Mouse (Mus musculus) cerebellum, postnatal 4 days (tissue): ENCODE results near the gene Pnn.

Experiments
- DNase-seq, 2 experiments: peaks; one replicate each; pipeline ENCODE4 v3.0.0; 2022; ENCODE audit warnings: low spot score in 2 of 2, mixed read lengths in 1 of 2

Pnn gene

GRCm38 (mm10) chr12:59074052-59074451 is 7.4 kb downstream of the Pnn start:
- no peak for DNase-seq

DNA sequence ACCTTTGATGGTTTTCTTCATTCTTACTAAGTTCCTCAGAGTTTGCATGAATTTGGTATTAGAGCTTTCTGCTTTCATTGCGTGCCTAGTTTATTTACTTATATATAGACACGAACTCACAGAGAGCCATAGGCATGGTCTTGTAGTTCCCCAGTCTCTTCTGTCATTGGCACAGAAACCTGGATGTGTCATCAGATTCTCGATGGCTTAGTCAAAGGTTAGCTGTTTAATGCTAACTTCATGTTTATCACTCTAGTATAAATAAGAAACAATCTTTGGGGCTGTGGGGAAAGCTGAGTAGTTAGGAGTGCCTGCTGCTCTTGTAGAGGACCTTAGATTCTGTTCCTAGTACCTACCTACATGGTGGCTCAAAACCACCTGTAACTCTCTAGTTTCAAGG is 10.3 kb downstream of the Pnn start:
- DNase-seq: no peak

DNA sequence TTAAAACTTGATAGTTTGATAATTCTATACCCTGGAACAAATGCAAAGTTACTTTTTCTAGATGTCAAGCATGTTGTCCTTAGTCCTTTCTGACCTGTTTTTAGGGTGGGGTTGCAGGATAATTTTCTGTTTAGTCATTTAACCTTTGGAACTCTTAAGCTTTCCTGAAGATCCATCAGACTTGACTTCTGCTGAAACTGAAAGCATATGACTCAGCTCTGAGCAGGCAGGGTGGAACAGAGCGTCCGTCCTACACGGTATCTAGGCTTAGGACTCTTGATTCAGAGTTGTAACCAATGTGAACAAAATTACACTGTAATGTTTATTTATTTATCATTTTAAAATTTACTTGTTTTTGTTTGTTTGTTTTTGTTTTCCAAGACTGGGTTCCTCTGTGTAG is 11.2 kb downstream of the Pnn start:
- no peak for DNase-seq

- no peak for DNase-seq
Observed at GRCm38 (mm10) chr12:59080461-59080860, 13.8 kb downstream of the Pnn start.

DNA sequence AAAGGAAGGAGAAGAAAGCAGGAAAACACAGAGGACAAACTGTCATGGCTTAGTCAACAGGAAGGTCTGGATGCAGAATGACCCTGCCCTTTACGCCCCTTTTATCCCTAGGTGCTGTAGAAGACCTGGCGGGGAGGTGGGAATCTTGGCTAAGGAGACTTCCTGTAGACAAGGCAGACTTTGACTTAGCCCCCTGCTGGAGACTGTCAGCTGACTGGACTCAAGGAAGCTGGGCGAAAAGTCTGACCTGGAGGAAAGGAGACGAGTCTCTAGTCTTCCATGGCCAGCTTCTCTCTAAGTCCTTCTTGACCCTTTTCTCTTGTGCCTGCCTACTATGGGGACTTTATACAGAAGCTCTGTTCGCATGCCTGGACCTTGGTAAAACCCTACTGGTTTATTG is 17.8 kb downstream of the Pnn start:
- DNase-seq: no peak

DNA sequence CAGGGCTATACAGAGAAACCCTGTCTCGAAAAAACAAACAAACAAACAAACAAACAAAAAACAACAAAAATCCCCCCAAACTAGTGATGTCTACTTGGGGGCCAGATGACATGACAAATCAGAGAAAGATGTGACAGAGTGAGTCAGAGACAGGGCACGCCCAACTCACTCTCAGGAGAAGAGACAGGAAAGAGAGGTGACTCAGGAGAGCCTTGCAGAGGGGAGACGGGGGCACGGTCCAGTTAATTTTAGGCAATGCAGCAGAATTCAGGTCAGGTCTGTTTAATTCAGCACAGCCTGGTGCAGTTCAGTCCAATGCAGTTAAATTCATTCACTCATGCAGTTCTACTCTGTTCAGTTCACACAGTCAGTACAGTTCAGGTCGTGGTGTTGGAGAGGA is 19.5 kb downstream of the Pnn start:
- DNase-seq: no peak

DNA sequence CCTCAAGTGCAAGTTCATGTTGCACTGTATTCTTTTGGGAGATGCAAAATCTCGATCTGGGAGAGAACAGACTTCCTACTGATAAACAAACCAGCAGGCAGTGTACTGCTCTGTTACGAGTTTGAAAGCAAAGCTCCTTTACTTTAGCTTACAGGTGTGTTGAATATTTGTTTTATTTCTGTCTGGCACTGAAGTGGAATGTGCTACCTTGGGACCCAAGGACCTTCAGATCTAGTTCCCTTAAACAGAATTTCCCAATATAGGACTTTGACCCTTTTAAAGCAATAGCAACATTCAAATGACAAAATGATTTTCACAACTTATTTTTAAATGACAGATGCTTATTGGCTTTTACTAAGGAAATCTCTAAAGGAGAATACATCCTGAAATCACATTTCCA is 26.9 kb downstream of the Pnn start:
- DNase-seq: no peak

- DNase-seq: no peak
Observed at GRCm38 (mm10) chr12:59095104-59096025, 28.7 kb downstream of the Pnn start, which contains the start of gene Mia2. TSS of gene Mia2 (plus strand) at chr12:59095799.

DNA sequence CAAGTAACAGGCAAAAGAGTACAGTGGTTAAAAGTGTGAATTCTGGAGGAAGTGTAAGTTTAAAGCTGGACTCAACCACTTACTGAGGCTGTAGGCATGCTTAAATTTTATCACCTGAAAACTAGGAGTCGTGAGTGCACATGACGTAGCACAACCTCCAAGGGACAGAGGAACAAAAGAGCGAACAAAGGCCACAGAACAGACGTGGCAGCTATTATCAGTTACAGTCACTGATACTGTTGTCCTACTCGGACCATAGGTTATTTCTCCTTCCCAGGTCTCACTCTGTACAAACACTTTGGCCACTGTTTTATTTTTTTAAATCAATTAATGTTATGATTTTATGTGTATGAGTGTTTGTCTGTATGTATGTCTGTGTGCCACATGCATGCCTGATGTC is 38.1 kb downstream of the Pnn start:
- no peak for DNase-seq

DNA sequence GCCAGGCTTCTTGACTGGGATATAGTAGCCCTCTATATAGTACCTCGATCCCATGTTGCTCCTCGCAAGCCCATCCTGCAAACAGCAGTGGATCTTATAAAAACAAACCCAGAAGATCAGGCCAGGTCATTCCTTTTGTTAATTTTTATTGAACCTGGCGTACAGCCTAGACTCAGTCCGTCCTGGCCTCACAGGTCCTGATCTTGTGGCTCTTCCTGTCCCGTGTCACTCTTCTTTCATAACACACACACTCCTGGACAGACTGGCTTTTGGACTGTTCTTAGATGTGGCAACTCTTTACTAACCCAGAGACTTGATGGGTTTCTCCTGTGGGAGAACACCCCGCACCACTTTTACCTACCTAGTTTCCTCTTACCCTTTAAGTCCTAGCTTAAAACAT is 39.2 kb downstream of the Pnn start:
- no peak for DNase-seq

DNA sequence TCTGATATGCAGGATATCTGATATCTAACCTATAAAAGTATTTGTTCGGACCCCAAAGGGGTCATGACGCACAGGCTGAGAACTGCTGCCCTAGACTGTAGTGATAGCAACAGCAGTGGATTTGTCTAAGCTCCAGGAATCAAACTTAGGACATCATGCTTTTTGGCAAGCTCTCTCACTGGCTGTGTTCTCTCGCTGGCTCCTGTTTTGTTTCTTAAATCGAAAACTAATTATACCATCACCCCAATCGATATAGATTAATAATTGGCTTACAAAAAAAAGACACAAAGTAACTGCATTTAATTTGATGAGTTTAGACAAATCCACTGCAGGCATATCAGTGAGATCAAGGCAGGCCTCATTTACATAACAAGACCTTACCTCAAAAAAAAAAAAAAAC is 39.8 kb downstream of the Pnn start:
- DNase-seq: no peak

DNA sequence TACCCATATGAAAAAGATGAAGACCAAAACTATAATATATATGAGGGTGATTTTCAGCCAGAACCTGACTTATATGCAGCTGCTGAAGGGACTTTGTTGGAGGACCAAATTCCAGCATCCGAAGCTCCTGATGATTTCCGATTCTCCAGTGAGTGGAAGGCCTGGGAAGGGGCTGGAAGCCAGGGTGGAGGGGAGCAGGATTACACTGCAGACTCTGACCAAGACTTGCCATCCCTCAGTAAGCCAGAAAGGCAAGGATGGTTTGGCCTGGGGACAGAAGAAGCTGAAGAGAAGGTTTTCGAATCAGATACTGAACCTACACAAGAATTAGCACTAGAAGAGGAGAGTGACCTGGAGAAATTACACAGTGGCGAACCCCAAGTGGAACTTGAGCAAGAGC is 41.2 kb downstream of the Pnn start:
- DNase-seq: no peak

- DNase-seq: no peak
Observed at GRCm38 (mm10) chr12:59117184-59117583, 50.5 kb downstream of the Pnn start.
